Mouse (Mus musculus) adrenal gland, adult 10 weeks (tissue): ENCODE data around the gene Ngf. TPM values are rescaled to one million over a fixed set of nuclear protein-coding genes. Genes with fewer than 3 reads are reported as not detected.

Source experiments
- polyA plus RNA-seq: library from polyadenylated mRNA; stranded (reverse); fragments of 350-450 nt; fragmentation: Illumina TruSeq; extraction: RNeasy Lipid Tissue Mini Kit (QIAGEN cat#74804); gene quantifications from one replicate; pipeline ENCODE4 v1.2.3, GENCODE M21; 2014; ENCODE audit warnings: low read depth, low replicate concordance

Gene Ngf
- not detected for polyA plus RNA-seq

DNA sequence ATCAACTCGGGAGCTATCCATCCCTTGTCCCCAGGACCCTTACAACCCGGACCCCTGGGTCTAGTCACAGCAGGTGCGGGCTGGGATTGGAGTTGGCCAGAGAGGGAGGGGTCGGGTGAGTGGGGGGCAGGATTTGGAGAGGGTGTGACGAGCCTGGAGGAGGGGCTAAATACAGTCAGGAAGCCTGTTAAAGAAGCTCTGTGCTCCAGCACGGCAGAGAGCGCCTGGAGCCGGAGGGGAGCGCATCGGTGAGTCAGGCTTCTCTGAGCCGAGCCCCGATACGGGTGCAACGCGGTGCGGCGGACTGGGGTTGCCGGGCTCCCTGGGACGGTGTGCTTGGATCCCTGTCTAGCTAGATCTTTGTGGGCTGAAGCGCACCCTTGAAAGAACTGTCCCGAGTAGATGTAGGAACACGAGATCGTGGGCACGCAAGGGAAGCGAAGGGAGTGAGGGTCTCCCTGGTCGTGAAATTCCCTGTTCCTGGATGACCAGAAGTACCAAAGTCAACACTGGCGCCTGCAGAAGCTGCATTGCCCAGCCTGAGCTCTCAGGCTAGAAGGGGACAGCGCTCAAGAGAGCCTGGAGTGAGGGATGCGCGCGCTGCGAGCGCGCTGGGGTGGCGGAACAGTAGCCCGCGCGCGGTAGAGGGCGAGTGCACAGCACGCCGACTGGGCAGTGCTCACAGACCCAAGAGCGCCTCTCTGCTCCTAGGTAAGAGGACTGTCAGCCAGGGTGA lies at the start of gene Ngf:
Ngf (plus strand) TSS at position 207 of the 736 bp plus-strand sequence.

